ENCODE assay signal across 8 mouse cellular contexts in genomic region chr3:108770725-108771368, GRCm38 (mm10). TPM values are rescaled to one million over a fixed set of nuclear protein-coding genes. Genes with fewer than 3 reads are reported as not detected.
DNase-seq lines count a peak whose midpoint lies in the region; ATAC-seq and TF ChIP-seq lines count a peak whose summit lies in the region.

No protein-coding gene starts in this region.

- H3K4me2 ChIP-seq in embryonic facial prominence, embryonic 13.5 days, result no peak overlapping the region
- no peak overlapping the region for H3K4me2 ChIP-seq in midbrain, embryonic 11.5 days

- H3K27me3 ChIP-seq in embryonic facial prominence, embryonic 13.5 days, result no peaks in the 10 kb centered on the region; the same call in 1 of the 2 replicates
- no peaks in the 10 kb centered on the region for H3K27me3 ChIP-seq in heart, adult 2 months (ENCODE audit: control insufficient read depth, insufficient read depth, low read length)
- no peaks in the 10 kb centered on the region for H3K27me3 ChIP-seq in midbrain, embryonic 11.5 days (ENCODE audit: control insufficient read depth, insufficient read depth, low read length)

- H3K36me3 ChIP-seq in embryonic facial prominence, embryonic 13.5 days, result no peaks in the 10 kb centered on the region
- H3K36me3 ChIP-seq in heart, adult 2 months (ENCODE audit: control insufficient read depth, insufficient read depth, low read length), result no peaks in the 10 kb centered on the region
- H3K36me3 ChIP-seq in midbrain, embryonic 11.5 days (ENCODE audit: control insufficient read depth, insufficient read depth, low read length), result no peaks in the 10 kb centered on the region

- TF ChIP-seq EP300 in heart, adult 2 months (IDR thresholded peaks at IDR 0.05; ENCODE audit: insufficient read depth, low read depth, low read length), result no peak

- H3K79me2 ChIP-seq in heart, adult 2 months (replicated peaks; ENCODE audit: control insufficient read depth, insufficient read depth, low read length), result no peaks in the 10 kb centered on the region

- intact Hi-C loops in heart, adult 2 months (cut with DNase I), result loop anchor here (1.0 to 5.0 kb wide), 4 partner anchors 49 to 369 kb away; partner anchors contain the start of gene Gpsm2
- intact Hi-C loops in left cerebral cortex, postnatal 4 days (cut with DNase I), result loop anchor here (5.0 kb wide), 1 partner anchor 69 kb away; no protein-coding TSS in a partner anchor

- ATAC-seq in embryonic facial prominence, embryonic 13.5 days (ENCODE audit: insufficient number of reproducible peaks, insufficient read depth, low FRiP score, low TSS enrichment, low read depth), result peak; percentile 60; the same call in 1 of the 2 replicates
- ATAC-seq in midbrain, embryonic 11.5 days (ENCODE audit: low FRiP score), result peak; percentile 76

- H3K9me3 ChIP-seq in embryonic facial prominence, embryonic 13.5 days, result no peaks in the 10 kb centered on the region
- no peaks in the 10 kb centered on the region for H3K9me3 ChIP-seq in midbrain, embryonic 11.5 days (ENCODE audit: control insufficient read depth, low read length)

- TF ChIP-seq POLR2A in heart, adult 2 months (IDR thresholded peaks at IDR 0.05; ENCODE audit: insufficient read depth, low read depth, low read length), result no peak

- no peak overlapping the region for H3K9ac ChIP-seq in embryonic facial prominence, embryonic 13.5 days
- no peak overlapping the region for H3K9ac ChIP-seq in heart, adult 2 months (ENCODE audit: low read depth, low read length)
- H3K9ac ChIP-seq in midbrain, embryonic 11.5 days (ENCODE audit: low read length), result no peak overlapping the region

- peaks cover 9% of the 10 kb centered on the region for H3K4me1 ChIP-seq in embryonic facial prominence, embryonic 13.5 days
- H3K4me1 ChIP-seq in heart, adult 2 months (ENCODE audit: control insufficient read depth, insufficient read depth, low read length), result peaks cover 4% of the 10 kb centered on the region
- H3K4me1 ChIP-seq in midbrain, embryonic 11.5 days (ENCODE audit: control insufficient read depth, insufficient read depth, low read length), result no peaks in the 10 kb centered on the region

- DNase-seq in 3134 (ENCODE audit: extremely low read depth, insufficient read length, low spot score), result peak; percentile 72
- peak; percentile 17 for DNase-seq in adrenal gland, adult 8-10 months
- peak; percentile 48 to 56 for DNase-seq in heart, adult 2 months
- DNase-seq in kidney, adult 11 months, result peak; percentile 49
- peak; percentile 48 for DNase-seq in left cerebral cortex, postnatal 4 days
- peak; percentile 93 for DNase-seq in midbrain, embryonic 11.5 days (ENCODE audit: low spot score, missing footprints)
- DNase-seq in right cerebral cortex, postnatal 4 days, result peak; percentile 40

- WGBS in embryonic facial prominence, embryonic 13.5 days, result 23% methylated on average over 6 of the region's 6 CpGs
- 15% methylated on average over 6 of the region's 6 CpGs for WGBS in heart, adult 2 months
- WGBS in midbrain, embryonic 11.5 days, result 44% methylated on average over 6 of the region's 6 CpGs

- TF ChIP-seq CTCF in heart, adult 2 months (IDR thresholded peaks at IDR 0.05), result peak; percentile 85

- H3K27ac ChIP-seq in embryonic facial prominence, embryonic 13.5 days, result peak overlapping the region; percentile 78
- peak overlapping the region; percentile 52 for H3K27ac ChIP-seq in heart, adult 2 months
- no peak overlapping the region for H3K27ac ChIP-seq in midbrain, embryonic 11.5 days (ENCODE audit: low read depth, low read length)

- H3K4me3 ChIP-seq in embryonic facial prominence, embryonic 13.5 days, result no peak overlapping the region
- no peak overlapping the region for H3K4me3 ChIP-seq in heart, adult 2 months
- no peak overlapping the region for H3K4me3 ChIP-seq in midbrain, embryonic 11.5 days (ENCODE audit: low read depth, low read length)

RNA-seq across cellular contexts. Expression of gene Aknad1, which starts 31.4 kb away (rescaled TPM):
- total RNA-seq in adrenal gland, adult 8-10 months (2022), result under 1 TPM in 1 of 4 experiments, not detected in 3; 0.07 TPM
- polyA plus RNA-seq in embryonic facial prominence, embryonic 13.5 days (2015; fragmentation: Nextera tagmentation; extraction: Ambion mirVana), result 0.28 and 0.29 TPM in 2 replicates
- total RNA-seq in heart, adult 2 months (2021), result under 1 TPM in 1 of 2 experiments, not detected in 1; 0.05 TPM
- 0.04 and 0.06 TPM in 2 replicates for polyA plus RNA-seq in heart, adult 2 months (2012; rRNA removed)
- not detected for total RNA-seq in left cerebral cortex, postnatal 4 days (2021)
- polyA plus RNA-seq in midbrain, embryonic 11.5 days (2014; fragmentation: Nextera tagmentation; extraction: Ambion mirVana), result not detected in 2 replicates

RNA-seq across cellular contexts. Expression of gene Gpsm2, which starts 48.7 kb away (rescaled TPM):
- total RNA-seq in adrenal gland, adult 8-10 months (2022), result 1 to 10 TPM; 1.9 to 2.8 (median 2.2) TPM
- 64.9 and 71.8 TPM in 2 replicates for polyA plus RNA-seq in embryonic facial prominence, embryonic 13.5 days (2015; fragmentation: Nextera tagmentation; extraction: Ambion mirVana)
- under 1 TPM; 0.57 to 0.94 TPM for total RNA-seq in heart, adult 2 months (2021)
- 0.82 and 0.91 TPM in 2 replicates for polyA plus RNA-seq in heart, adult 2 months (2012; rRNA removed)
- total RNA-seq in left cerebral cortex, postnatal 4 days (2021), result 10 to 100 TPM; 13.9 to 16.2 TPM
- polyA plus RNA-seq in midbrain, embryonic 11.5 days (2014; fragmentation: Nextera tagmentation; extraction: Ambion mirVana), result 113 and 119 TPM in 2 replicates

Comparison
In these comparisons a context has a peak if more than half of its experiments do, and no peak if none do; other contexts are left out.
1. DNase-seq: peak in every context shown above with its lines; median percentile 93 in midbrain, embryonic 11.5 days; 72 in 3134; 52 in heart, adult 2 months; 49 in kidney, adult 11 months; 48 in left cerebral cortex, postnatal 4 days; 40 in right cerebral cortex, postnatal 4 days; 17 in adrenal gland, adult 8-10 months.